Mouse (Mus musculus) neural tube, embryonic 14.5 days (tissue): Measurements from ENCODE around the gene Bub1. TPM values are rescaled to one million over a fixed set of nuclear protein-coding genes. Genes with fewer than 3 reads are reported as not detected.

Experiments used
- ATAC-seq: fragments of 200-750 bp; cut with Nextera tagmentation; 2 replicates; pipeline ENCODE4 v1.8.0; 2017; ENCODE audit warnings: low read depth, mild to moderate bottlenecking, moderate TSS enrichment, moderate library complexity
- H3K27ac ChIP-seq: fragments of 300-500 bp; sonication (generic); 2 replicates; pipeline ENCODE4 v1.5.1; 2014; ENCODE audit warnings: low read depth, mild to moderate bottlenecking, control low read depth, low read length, moderate library complexity, mixed read lengths
- H3K27me3 ChIP-seq: fragments of 300-500 bp; sonication (generic); 2 replicates; pipeline ENCODE4 v1.6.1; 2014; ENCODE audit warnings: low read length; ENCODE audit not compliant: control insufficient read depth, insufficient read depth
- H3K36me3 ChIP-seq: fragments of 300-500 bp; sonication (generic); 2 replicates; pipeline ENCODE4 v1.6.1; 2014; ENCODE audit warnings: low read length, mixed read lengths; ENCODE audit not compliant: control insufficient read depth, insufficient read depth
- H3K4me1 ChIP-seq: fragments of 300-500 bp; sonication (generic); 2 replicates; pipeline ENCODE4 v1.6.1; 2014; ENCODE audit warnings: low read length; ENCODE audit not compliant: control insufficient read depth, insufficient read depth
- H3K4me2 ChIP-seq: fragments of 300-500 bp; sonication (generic); 2 replicates; pipeline ENCODE4 v1.6.1; 2014; ENCODE audit warnings: mild to moderate bottlenecking, low read depth, low read length, control low read depth
- H3K4me3 ChIP-seq: fragments of 300-500 bp; sonication (generic); 2 replicates; pipeline ENCODE4 v1.5.1; 2014; ENCODE audit warnings: low read depth, low read length, control low read depth, mixed read lengths
- H3K9ac ChIP-seq: fragments of 300-500 bp; sonication (generic); replicated peaks from 2 replicates; pipeline ENCODE4 v1.6.1; 2014; ENCODE audit warnings: low read depth, mild to moderate bottlenecking, control low read depth, low read length, mixed read lengths
- H3K9me3 ChIP-seq: fragments of 300-500 bp; sonication (generic); 2 replicates; pipeline ENCODE4 v1.6.1; 2016; ENCODE audit warnings: low read length; ENCODE audit not compliant: control insufficient read depth
- WGBS: fragments of 180-500 bp; shearing (Covaris S2); extraction: QIAGEN DNeasy Blood & Tissue Kit; methylation state at CpG from one replicate; pipeline ENCODE4 v1.1.7; 2014; 5-methylcytosine and 5-hydroxymethylcytosine counted together
- polyA plus RNA-seq: library from polyadenylated mRNA; unstranded; fragments of >200 nt; fragmentation: Nextera tagmentation; extraction: Ambion mirVana; gene quantifications from 2 replicates; pipeline ENCODE4 v1.2.1, GENCODE M21; 2014

The Bub1 gene
- polyA plus RNA-seq, 1 experiment from 2014 or later = 1.9 TPM

GRCm38 (mm10) chr2:127788440-127789116 is 43.1 kb downstream of the Bub1 start, which contains the start of gene Nphp1:
Gene Nphp1 (minus strand): TSS chr2:127788897.
- Histone ChIP-seq H3K27me3 (no peaks in the 10 kb centered on the region), H3K27ac (peak within 1 kb of the TSS; percentile 40; the same call in 1 of the 2 replicates), H3K9me3 (no peaks in the 10 kb centered on the region), H3K36me3 (no peaks in the 10 kb centered on the region), H3K4me3 (peak within 1 kb of the TSS; percentile 65), H3K9ac (peak within 1 kb of the TSS; percentile 63), H3K4me2 (peak within 1 kb of the TSS; percentile 71), H3K4me1 (peaks cover 8% of the 10 kb centered on the region)
- ATAC-seq = peak; percentile 75
- under 1% methylated on average over 40 of the region's 40 CpGs for WGBS

- H3K27ac ChIP-seq = no peak overlapping the region
- ATAC-seq = no peak
- H3K4me1 ChIP-seq = peaks cover 8% of the 10 kb centered on the region
- no peaks in the 10 kb centered on the region for H3K9me3 ChIP-seq
- WGBS = 96% methylated on average over 5 of the region's 5 CpGs
- no peak overlapping the region for H3K4me3 ChIP-seq
- no peak overlapping the region for H3K9ac ChIP-seq
- no peaks in the 10 kb centered on the region for H3K27me3 ChIP-seq
- no peaks in the 10 kb centered on the region; the same call in 1 of the 2 replicates for H3K36me3 ChIP-seq
- H3K4me2 ChIP-seq = no peak overlapping the region
Measured at GRCm38 (mm10) chr2:127787226-127787625, 44.4 kb downstream of the Bub1 start.

GRCm38 (mm10) chr2:127778451-127778850 is 53.2 kb downstream of the Bub1 start:
- Histone ChIP-seq H3K4me1 (no peaks in the 10 kb centered on the region), H3K4me2 (no peak overlapping the region), H3K36me3 (no peaks in the 10 kb centered on the region; the same call in 1 of the 2 replicates), H3K9me3 (no peaks in the 10 kb centered on the region), H3K9ac (no peak overlapping the region), H3K4me3 (no peak overlapping the region), H3K27me3 (no peaks in the 10 kb centered on the region), H3K27ac (no peak overlapping the region)
- 87% methylated on average over 5 of the region's 5 CpGs for WGBS
- no peak for ATAC-seq

GRCm38 (mm10) chr2:127775013-127775412 is 56.7 kb downstream of the Bub1 start:
- no peaks in the 10 kb centered on the region for H3K4me1 ChIP-seq
- no peak overlapping the region for H3K4me3 ChIP-seq
- H3K4me2 ChIP-seq = no peak overlapping the region
- H3K36me3 ChIP-seq = 0 out of 2 replicates have a peak, but pooled peaks cover 4% of the 10 kb centered on the region
- peak; percentile 72; the same call in 1 of the 2 replicates for ATAC-seq
- no peaks in the 10 kb centered on the region for H3K9me3 ChIP-seq
- WGBS = 55% methylated on average over 3 of the region's 3 CpGs
- H3K27me3 ChIP-seq = no peaks in the 10 kb centered on the region
- no peak overlapping the region for H3K9ac ChIP-seq
- H3K27ac ChIP-seq = no peak overlapping the region

DNA sequence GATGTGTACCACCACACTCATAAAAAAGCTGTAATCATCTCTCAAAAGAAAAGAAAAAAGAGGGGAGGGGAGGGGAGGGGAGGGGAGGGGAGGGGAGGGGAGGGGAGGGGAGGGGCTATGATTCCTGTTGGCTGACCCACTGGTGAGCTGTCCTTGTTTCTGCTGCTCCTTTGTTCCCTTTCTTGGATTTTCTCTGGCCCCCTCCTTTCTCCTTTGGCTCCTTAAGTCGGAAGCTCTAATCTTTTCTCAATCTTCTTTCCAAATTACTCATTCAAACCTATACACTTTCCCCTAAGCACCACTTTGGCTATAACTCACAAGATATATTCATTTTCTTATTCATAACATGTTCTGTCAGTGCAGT is 57.1 kb downstream of the Bub1 start:
- Histone ChIP-seq H3K27ac (no peak overlapping the region), H3K27me3 (no peaks in the 10 kb centered on the region), H3K4me2 (no peak overlapping the region), H3K4me1 (no peaks in the 10 kb centered on the region), H3K36me3 (0 out of 2 replicates have a peak, but pooled peaks cover 4% of the 10 kb centered on the region), H3K4me3 (no peak overlapping the region), H3K9ac (no peak overlapping the region), H3K9me3 (no peaks in the 10 kb centered on the region)
- ATAC-seq = peak; percentile 46
- 10% methylated on average over 1 of the region's 1 CpGs for WGBS

DNA sequence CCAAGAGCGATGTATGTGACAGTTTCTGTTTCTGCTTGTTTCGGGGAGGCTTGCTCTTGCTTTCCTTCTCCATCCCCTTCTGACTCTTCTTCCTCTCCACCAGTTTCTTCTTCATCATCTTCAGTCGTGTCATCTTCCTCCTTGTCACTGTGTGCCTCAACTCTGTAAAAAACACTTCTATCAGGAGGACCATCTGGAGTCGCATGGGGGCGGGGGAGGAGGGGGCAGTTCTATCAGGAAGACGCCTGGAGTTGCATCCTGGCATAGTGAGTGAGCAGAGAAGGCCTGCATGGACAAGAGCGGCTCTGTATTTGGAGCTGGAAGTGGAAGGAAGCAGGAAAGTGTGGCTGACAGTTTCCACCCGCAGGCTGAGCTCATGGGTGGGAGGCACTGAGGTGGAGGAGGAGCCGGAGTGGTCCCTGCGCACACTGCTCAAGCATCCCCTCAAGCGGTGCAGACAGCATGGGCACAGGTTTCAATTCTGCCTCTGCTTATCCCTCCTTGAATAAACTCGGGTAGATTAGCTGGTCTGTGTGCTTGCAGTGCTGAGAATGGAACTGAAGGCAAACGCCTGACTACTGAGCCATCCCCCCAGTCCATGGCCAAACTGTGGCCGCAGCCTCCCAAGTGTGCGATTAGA is 57.6 kb downstream of the Bub1 start:
- ATAC-seq = peak; percentile 70
- Histone ChIP-seq H3K27me3 (no peaks in the 10 kb centered on the region), H3K4me3 (no peak overlapping the region), H3K4me2 (no peak overlapping the region), H3K36me3 (0 out of 2 replicates have a peak, but pooled peaks cover 4% of the 10 kb centered on the region), H3K27ac (peak overlapping the region; percentile 66; the same call in 1 of the 2 replicates), H3K9me3 (no peaks in the 10 kb centered on the region), H3K9ac (no peak overlapping the region), H3K4me1 (no peaks in the 10 kb centered on the region)
- 39% methylated on average over 15 of the region's 15 CpGs for WGBS

- H3K9ac ChIP-seq = no peak overlapping the region
- H3K36me3 ChIP-seq = no peaks in the 10 kb centered on the region; the same call in 1 of the 2 replicates
- no peak overlapping the region for H3K4me3 ChIP-seq
- H3K9me3 ChIP-seq = no peaks in the 10 kb centered on the region
- H3K27me3 ChIP-seq = no peaks in the 10 kb centered on the region
- no peak for ATAC-seq
- H3K4me1 ChIP-seq = peaks cover 3% of the 10 kb centered on the region; the same call in 1 of the 2 replicates
- H3K27ac ChIP-seq = no peak overlapping the region
- WGBS = 92% methylated on average over 5 of the region's 5 CpGs
- H3K4me2 ChIP-seq = no peak overlapping the region
Measured at GRCm38 (mm10) chr2:127761587-127761986, 70.1 kb downstream of the Bub1 start.

DNA sequence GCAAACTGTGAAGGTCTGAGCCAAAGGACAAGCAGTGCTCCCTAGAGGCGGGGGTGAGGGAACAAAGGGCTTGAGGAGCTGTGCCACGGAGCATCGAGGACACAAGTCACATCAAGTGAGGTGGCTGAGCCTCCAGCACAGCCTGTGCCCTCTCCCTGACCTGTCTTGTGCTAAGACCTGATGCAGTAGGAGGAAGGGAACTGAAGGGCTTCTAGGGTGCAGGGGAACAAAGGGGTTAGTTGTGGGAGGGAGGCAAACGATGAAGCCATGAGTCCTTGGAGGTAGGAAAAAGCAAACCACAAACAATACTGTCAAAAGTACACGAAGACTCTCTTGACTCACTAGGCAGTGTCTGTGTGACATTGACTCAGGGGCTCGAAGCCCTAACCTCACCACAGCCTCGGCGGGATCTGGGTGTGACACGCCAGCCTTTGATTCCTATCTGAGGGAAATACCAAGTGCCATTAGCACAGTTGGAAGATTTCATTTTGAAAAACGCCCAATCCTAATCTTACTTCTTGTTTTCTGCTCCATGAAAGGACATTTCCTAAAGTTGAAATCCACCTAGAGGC is 71.2 kb downstream of the Bub1 start:
- no peak overlapping the region for H3K9ac ChIP-seq
- ATAC-seq = no peak
- 82% methylated on average over 10 of the region's 10 CpGs for WGBS
- H3K9me3 ChIP-seq = no peaks in the 10 kb centered on the region
- peaks cover 3% of the 10 kb centered on the region; the same call in 1 of the 2 replicates for H3K4me1 ChIP-seq
- H3K36me3 ChIP-seq = no peaks in the 10 kb centered on the region; the same call in 1 of the 2 replicates
- no peak overlapping the region for H3K4me2 ChIP-seq
- H3K27ac ChIP-seq = no peak overlapping the region
- H3K27me3 ChIP-seq = no peaks in the 10 kb centered on the region
- no peak overlapping the region for H3K4me3 ChIP-seq

DNA sequence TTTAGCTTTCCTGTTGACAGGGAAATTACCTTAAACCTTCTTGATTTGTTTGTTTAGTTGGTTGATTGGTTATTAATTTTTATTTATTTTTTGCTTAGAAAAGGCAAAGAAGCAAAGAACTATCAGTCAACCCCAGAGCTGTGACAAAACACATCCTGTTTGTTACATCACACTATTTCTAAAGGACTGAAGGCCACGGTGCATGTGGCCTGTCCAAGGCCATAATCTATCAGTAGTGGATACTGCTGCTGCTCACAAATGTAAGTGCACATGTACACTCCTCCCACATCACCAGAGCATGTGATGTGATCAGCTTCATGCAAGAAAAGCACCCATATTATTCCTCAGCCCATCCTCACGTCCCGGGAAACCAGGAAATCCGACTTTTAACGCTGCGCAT is 71.7 kb downstream of the Bub1 start:
- no peak for ATAC-seq
- Histone ChIP-seq H3K4me1 (peaks cover 3% of the 10 kb centered on the region; the same call in 1 of the 2 replicates), H3K4me3 (no peak overlapping the region), H3K36me3 (no peaks in the 10 kb centered on the region; the same call in 1 of the 2 replicates), H3K27me3 (no peaks in the 10 kb centered on the region), H3K4me2 (no peak overlapping the region), H3K27ac (no peak overlapping the region), H3K9ac (no peak overlapping the region), H3K9me3 (no peaks in the 10 kb centered on the region)
- WGBS = 94% methylated on average over 6 of the region's 6 CpGs
